Comparison of ENCODE assay signal across 8 mouse cellular contexts in genomic region chr5:43868711-43869600, GRCm38 (mm10). TPM values are rescaled to one million over a fixed set of nuclear protein-coding genes. Genes with fewer than 3 reads are reported as not detected.
A peak's percentile ranks its signal among the peaks of the same experiment; 100 is the strongest.
DNase-seq lines count a peak whose midpoint lies in the region; TF ChIP-seq lines count a peak whose summit lies in the region.

No protein-coding gene starts in this region.

- peaks cover 15% of the 10 kb centered on the region for H3K27me3 ChIP-seq in forebrain, embryonic 10.5 days (ENCODE audit: poor library complexity, severe bottlenecking)

- H3K9me3 ChIP-seq in ES-E14 (ENCODE audit: control insufficient read depth, insufficient read depth, low read depth, low read length) = no peaks in the 10 kb centered on the region
- no peaks in the 10 kb centered on the region for H3K9me3 ChIP-seq in forebrain, embryonic 10.5 days

- H3K4me1 ChIP-seq in ES-E14 (ENCODE audit: control insufficient read depth in 2 of 2, insufficient read depth in 2 of 2, low read length in 2 of 2, poor library complexity in 1 of 2) = peaks cover 10 to 17% of the 10 kb centered on the region in 2 experiments; a peak in 2 of 4 replicates
- peaks cover 35% of the 10 kb centered on the region for H3K4me1 ChIP-seq in bone marrow macrophage, adult 2 months (ENCODE audit: control insufficient read depth, insufficient read depth, low read length)
- H3K4me1 ChIP-seq in forebrain, embryonic 10.5 days = peaks cover 16% of the 10 kb centered on the region

- H3K4me3 ChIP-seq in ES-E14 (ENCODE audit: insufficient read depth in 1 of 2, low read depth in 1 of 2, low read length in 2 of 2, poor library complexity in 1 of 2, severe bottlenecking in 1 of 2) = peak overlapping the region; percentile 54 to 56
- peak overlapping the region; percentile 4; the same call in 1 of the 2 replicates for H3K4me3 ChIP-seq in bone marrow macrophage, adult 2 months (ENCODE audit: insufficient read depth, low read length)
- peak overlapping the region; percentile 53 for H3K4me3 ChIP-seq in forebrain, embryonic 10.5 days

- no peak for TF ChIP-seq POLR2A in bone marrow macrophage, adult 2 months (IDR thresholded peaks at IDR 0.05; ENCODE audit: borderline replicate concordance, low read depth, low read length)

- TF ChIP-seq CTCF in bone marrow macrophage, adult 2 months (IDR thresholded peaks at IDR 0.05; ENCODE audit: low read depth, low read length) = no peak

- in situ Hi-C loops in ES-E14 (cut with MboI; ENCODE audit: low sequenced_read_pairs in 2 of 2, unreplicated experiment in 2 of 2) = no loop called here

- H3K27ac ChIP-seq in ES-E14 (ENCODE audit: insufficient read depth, low read depth, low read length, poor library complexity, severe bottlenecking) = peak overlapping the region; percentile 93
- no peak overlapping the region for H3K27ac ChIP-seq in bone marrow macrophage, adult 2 months (ENCODE audit: insufficient read depth, low read depth, low read length)
- peak overlapping the region; percentile 81 for H3K27ac ChIP-seq in forebrain, embryonic 10.5 days

- 2% methylated on average over 28 of the region's 28 CpGs for WGBS in forebrain, embryonic 10.5 days

- H3K36me3 ChIP-seq in ES-E14 (ENCODE audit: control insufficient read depth, insufficient read depth, low read length, poor library complexity, severe bottlenecking) = no peaks in the 10 kb centered on the region
- no peaks in the 10 kb centered on the region for H3K36me3 ChIP-seq in forebrain, embryonic 10.5 days (replicated peaks)

- intact Hi-C loops in heart, postnatal 14 days (cut with DNase I) = loop anchor here (2.0 kb wide), 1 partner anchor 24 kb away; no protein-coding TSS in a partner anchor

- peak overlapping the region; percentile 72; the same call in 1 of the 2 replicates for H3K9ac ChIP-seq in ES-E14 (ENCODE audit: insufficient read depth, low read depth, low read length, poor library complexity, severe bottlenecking)

- peak; percentile 94 for DNase-seq in ES-E14 (ENCODE audit: low read depth, low spot score)
- peak; percentile 33 for DNase-seq in forebrain, embryonic 10.5 days (ENCODE audit: extremely low spot score, low spot score)
- DNase-seq in heart, postnatal 14 days = peak; percentile 36 to 46
- DNase-seq in kidney, postnatal 25 days = peak; percentile 32 to 58
- peak; percentile 49 for DNase-seq in lung, postnatal 25 days (ENCODE audit: low spot score)
- DNase-seq in retina, embryonic 14.5 days (ENCODE audit: low spot score) = peak; percentile 47
- peak; percentile 36 for DNase-seq in yolk sac, embryonic 10.5 days (ENCODE audit: low spot score)

TF ChIP-seq in ES-E14, 5 proteins besides CTCF, POLR2A, EP300 and RAD21:
- TF ChIP-seq HCFC1 (IDR thresholded peaks at IDR 0.05; ENCODE audit: borderline replicate concordance, insufficient read depth, low read length) (no peak), MAFK (IDR thresholded peaks at IDR 0.05; ENCODE audit: insufficient read depth, low read depth, low read length) (no peak), CHD2 (IDR thresholded peaks at IDR 0.05; ENCODE audit: low read depth, low read length) (no peak), ZC3H11A (IDR thresholded peaks at IDR 0.05; ENCODE audit: borderline replicate concordance, low read depth, low read length) (no peak), ZNF384 (IDR thresholded peaks at IDR 0.05; ENCODE audit: low read depth, low read length) (no peak)

RNA-seq across cellular contexts. Expression of gene Cd38, which starts 0.6 kb away (rescaled TPM):
- 11.2 TPM in 2 replicates for total RNA-seq in ES-E14 (2012; rRNA removed)
- polyA plus RNA-seq in bone marrow macrophage, adult 2 months (2012; ENCODE audit: insufficient read depth, insufficient read length, missing spikeins) = not detected in 2 replicates
- polyA plus RNA-seq in forebrain, embryonic 10.5 days (2016; fragmentation: Nextera tagmentation; extraction: Ambion mirVana) = 6.7 and 7.0 TPM in 2 replicates
- total RNA-seq in heart, postnatal 14 days (2021) = 10 to 100 TPM; 10.7 to 12.5 TPM

RNA-seq across cellular contexts. Expression of gene Gm7879, which starts 44.0 kb away (rescaled TPM):
- 0.74 and 1.9 TPM in 2 replicates for total RNA-seq in ES-E14 (2012; rRNA removed)
- polyA plus RNA-seq in bone marrow macrophage, adult 2 months (2012; ENCODE audit: insufficient read depth, insufficient read length, missing spikeins) = not detected in 2 replicates
- 0.63 and 1.1 TPM in 2 replicates for polyA plus RNA-seq in forebrain, embryonic 10.5 days (2016; fragmentation: Nextera tagmentation; extraction: Ambion mirVana)
- 1 to 10 TPM; 5.8 to 8.1 TPM for total RNA-seq in heart, postnatal 14 days (2021)

RNA-seq across cellular contexts. Expression of gene Fbxl5, which starts 47.5 kb away (rescaled TPM):
- 46.0 and 46.9 TPM in 2 replicates for total RNA-seq in ES-E14 (2012; rRNA removed)
- polyA plus RNA-seq in bone marrow macrophage, adult 2 months (2012; ENCODE audit: insufficient read depth, insufficient read length, missing spikeins) = 46.5 and 47.2 TPM in 2 replicates
- polyA plus RNA-seq in forebrain, embryonic 10.5 days (2016; fragmentation: Nextera tagmentation; extraction: Ambion mirVana) = 57.7 and 58.4 TPM in 2 replicates
- 10 to 100 TPM; 31.3 to 34.2 TPM for total RNA-seq in heart, postnatal 14 days (2021)

RNA-seq across cellular contexts. Expression of gene Bst1, which starts 50.3 kb away (rescaled TPM):
- total RNA-seq in ES-E14 (2012; rRNA removed) = 1.1 and 3.3 TPM in 2 replicates
- 33.5 and 34.6 TPM in 2 replicates for polyA plus RNA-seq in bone marrow macrophage, adult 2 months (2012; ENCODE audit: insufficient read depth, insufficient read length, missing spikeins)
- 0.12 TPM in 1 of 2 replicates, not detected in the other for polyA plus RNA-seq in forebrain, embryonic 10.5 days (2016; fragmentation: Nextera tagmentation; extraction: Ambion mirVana)
- total RNA-seq in heart, postnatal 14 days (2021) = 1 to 10 TPM; 1.1 to 1.8 TPM

Comparison
In these comparisons a context has a peak if more than half of its experiments do, and no peak if none do; other contexts are left out.
1. DNase-seq: peak in every context shown above with its lines; median percentile 94 in ES-E14; 49 in lung, postnatal 25 days; 47 in retina, embryonic 14.5 days; 45 in kidney, postnatal 25 days; 41 in heart, postnatal 14 days; 36 in yolk sac, embryonic 10.5 days; 33 in forebrain, embryonic 10.5 days.
2. H3K4me3 ChIP-seq: peak in every context shown above with its lines; median percentile 55 in ES-E14; 53 in forebrain, embryonic 10.5 days; 4 in bone marrow macrophage, adult 2 months.